Mouse (Mus musculus): Measurements from ENCODE around the gene Mcemp1. TPM values are rescaled to one million over a fixed set of nuclear protein-coding genes. Genes with fewer than 3 reads are reported as not detected.

Gene Mcemp1
- polyA plus RNA-seq, 1 experiment from 2014 or later: 1.6 TPM

- no peak overlapping the region for H3K4me3 ChIP-seq (replicated peaks)
- ATAC-seq (ENCODE audit: low read depth) (no peak), DNase-seq (no peak)
- H3K27ac ChIP-seq: no peak overlapping the region
- no peaks in the 10 kb centered on the region for H3K27me3 ChIP-seq
- H3K4me2 ChIP-seq: no peak overlapping the region
- H3K36me3 ChIP-seq: peaks cover 12% of the 10 kb centered on the region
- H3K9ac ChIP-seq: no peak overlapping the region
- peaks cover 33% of the 10 kb centered on the region for H3K4me1 ChIP-seq (replicated peaks)
- no peaks in the 10 kb centered on the region for H3K9me3 ChIP-seq (replicated peaks)
- WGBS (ENCODE audit: insufficient replicate concordance): 51% methylated on average over 3 of the region's 3 CpGs
Measured at GRCm38 (mm10) chr8:3674671-3675070, 9.1 kb downstream of the Mcemp1 start.

GRCm38 (mm10) chr8:3676131-3676992 lies 10.8 kb downstream of the Mcemp1 start, which contains the start of gene Trappc5:
Gene Trappc5 (plus strand): TSS chr8:3676299.
- DNase-seq (peak; percentile 90), ATAC-seq (ENCODE audit: low read depth) (peak; percentile 91)
- H3K27ac ChIP-seq: peak within 1 kb of the TSS; percentile 89
- no peaks in the 10 kb centered on the region for H3K9me3 ChIP-seq (replicated peaks)
- 1% methylated on average over 61 of the region's 61 CpGs for WGBS (ENCODE audit: insufficient replicate concordance)
- H3K4me2 ChIP-seq: peak within 1 kb of the TSS; percentile 80
- peak within 1 kb of the TSS; percentile 92 for H3K4me3 ChIP-seq (replicated peaks)
- peak within 1 kb of the TSS; percentile 95 for H3K9ac ChIP-seq
- peaks cover 33% of the 10 kb centered on the region for H3K4me1 ChIP-seq (replicated peaks)
- H3K27me3 ChIP-seq: no peaks in the 10 kb centered on the region
- peaks cover 29% of the 10 kb centered on the region for H3K36me3 ChIP-seq

- peak; percentile 26 for DNase-seq
- no peaks in the 10 kb centered on the region for H3K27me3 ChIP-seq
- 1% methylated on average over 15 of the region's 15 CpGs for WGBS (ENCODE audit: insufficient replicate concordance)
- H3K36me3 ChIP-seq: peaks cover 31% of the 10 kb centered on the region
- no peaks in the 10 kb centered on the region for H3K9me3 ChIP-seq (replicated peaks)
- peak; percentile 8 for ATAC-seq (ENCODE audit: low read depth)
- H3K4me2 ChIP-seq: peak overlapping the region; percentile 80
- peak overlapping the region; percentile 95 for H3K9ac ChIP-seq
- H3K4me1 ChIP-seq (replicated peaks): peaks cover 32% of the 10 kb centered on the region
- peak overlapping the region; percentile 92 for H3K4me3 ChIP-seq (replicated peaks)
- H3K27ac ChIP-seq: peak overlapping the region; percentile 89
Measured at GRCm38 (mm10) chr8:3676993-3677579, 11.5 kb downstream of the Mcemp1 start.

- H3K9ac ChIP-seq: no peak overlapping the region
- H3K9me3 ChIP-seq (replicated peaks): no peaks in the 10 kb centered on the region
- peaks cover 25% of the 10 kb centered on the region for H3K4me1 ChIP-seq (replicated peaks)
- no peaks in the 10 kb centered on the region for H3K27me3 ChIP-seq
- no peak overlapping the region for H3K4me2 ChIP-seq
- peaks cover 31% of the 10 kb centered on the region for H3K36me3 ChIP-seq
- no peak for ATAC-seq (ENCODE audit: low read depth)
- no peak overlapping the region for H3K27ac ChIP-seq
- no peak overlapping the region for H3K4me3 ChIP-seq (replicated peaks)
- no peak for DNase-seq
- 94% methylated on average over 23 of the region's 23 CpGs for WGBS (ENCODE audit: insufficient replicate concordance)
Measured at GRCm38 (mm10) chr8:3678831-3679230, 13.3 kb downstream of the Mcemp1 start.

- H3K27ac ChIP-seq: no peak overlapping the region
Measured at GRCm38 (mm10) chr8:3679236-3679635, 13.7 kb downstream of the Mcemp1 start.

GRCm38 (mm10) chr8:3679656-3680055 lies 14.1 kb downstream of the Mcemp1 start:
- DNase-seq (no peak), ATAC-seq (ENCODE audit: low read depth) (no peak)
- Histone ChIP-seq H3K9ac (no peak overlapping the region), H3K4me3 (replicated peaks) (no peak overlapping the region), H3K4me1 (replicated peaks) (peaks cover 25% of the 10 kb centered on the region), H3K27me3 (no peaks in the 10 kb centered on the region), H3K27ac (no peak overlapping the region), H3K4me2 (no peak overlapping the region), H3K9me3 (replicated peaks) (no peaks in the 10 kb centered on the region), H3K36me3 (peaks cover 31% of the 10 kb centered on the region)
- 79% methylated on average over 5 of the region's 5 CpGs for WGBS (ENCODE audit: insufficient replicate concordance)

More at GRCm38 (mm10) chr8:3679236-3679635, 13.7 kb downstream of the Mcemp1 start:
- H3K9me3 ChIP-seq (replicated peaks): no peaks in the 10 kb centered on the region
- no peak overlapping the region for H3K4me2 ChIP-seq
- ATAC-seq (ENCODE audit: low read depth) (no peak), DNase-seq (no peak)
- no peak overlapping the region for H3K4me3 ChIP-seq (replicated peaks)
- WGBS (ENCODE audit: insufficient replicate concordance): 94% methylated on average over 23 of the region's 23 CpGs
- H3K36me3 ChIP-seq: peaks cover 31% of the 10 kb centered on the region
- no peaks in the 10 kb centered on the region for H3K27me3 ChIP-seq
- H3K4me1 ChIP-seq (replicated peaks): peaks cover 25% of the 10 kb centered on the region
- H3K9ac ChIP-seq: no peak overlapping the region

- DNase-seq (no peak), ATAC-seq (ENCODE audit: low read depth) (0 out of 2 replicates have a peak, but pooled peaks have one; percentile 29)
- H3K4me3 ChIP-seq (replicated peaks): no peak overlapping the region
- no peak overlapping the region for H3K27ac ChIP-seq
- peaks cover 31% of the 10 kb centered on the region for H3K36me3 ChIP-seq
- peaks cover 13% of the 10 kb centered on the region for H3K4me1 ChIP-seq (replicated peaks)
- no peaks in the 10 kb centered on the region for H3K9me3 ChIP-seq (replicated peaks)
- no peak overlapping the region for H3K4me2 ChIP-seq
- 79% methylated on average over 5 of the region's 5 CpGs for WGBS (ENCODE audit: insufficient replicate concordance)
- H3K27me3 ChIP-seq: no peaks in the 10 kb centered on the region
- no peak overlapping the region for H3K9ac ChIP-seq
Measured at GRCm38 (mm10) chr8:3682435-3682834, 16.9 kb downstream of the Mcemp1 start.

- 56% methylated on average over 6 of the region's 6 CpGs for WGBS (ENCODE audit: insufficient replicate concordance)
- H3K4me2 ChIP-seq: no peak overlapping the region
- H3K9ac ChIP-seq: no peak overlapping the region
- ATAC-seq (ENCODE audit: low read depth) (no peak), DNase-seq (no peak)
- H3K27ac ChIP-seq: no peak overlapping the region
- H3K9me3 ChIP-seq (replicated peaks): no peaks in the 10 kb centered on the region
- no peak overlapping the region for H3K4me3 ChIP-seq (replicated peaks)
- H3K36me3 ChIP-seq: peaks cover 30% of the 10 kb centered on the region
- H3K4me1 ChIP-seq (replicated peaks): peaks cover 1% of the 10 kb centered on the region
- H3K27me3 ChIP-seq: no peaks in the 10 kb centered on the region
Measured at GRCm38 (mm10) chr8:3683408-3684176, 18.0 kb downstream of the Mcemp1 start.

GRCm38 (mm10) chr8:3684530-3684929 lies 19.0 kb downstream of the Mcemp1 start:
- ATAC-seq (ENCODE audit: low read depth) (no peak), DNase-seq (no peak)
- Histone ChIP-seq H3K4me3 (replicated peaks) (no peak overlapping the region), H3K9me3 (replicated peaks) (no peaks in the 10 kb centered on the region), H3K36me3 (peaks cover 20% of the 10 kb centered on the region), H3K27ac (no peak overlapping the region), H3K4me1 (replicated peaks) (no peaks in the 10 kb centered on the region; the same call in 1 of the 2 replicates), H3K4me2 (no peak overlapping the region), H3K9ac (no peak overlapping the region), H3K27me3 (no peaks in the 10 kb centered on the region)

GRCm38 (mm10) chr8:3685422-3685821 lies 19.9 kb downstream of the Mcemp1 start:
- no peak for DNase-seq
- Histone ChIP-seq H3K4me1 (replicated peaks) (no peaks in the 10 kb centered on the region; the same call in 1 of the 2 replicates), H3K9ac (no peak overlapping the region), H3K36me3 (peaks cover 12% of the 10 kb centered on the region), H3K4me3 (replicated peaks) (no peak overlapping the region), H3K9me3 (replicated peaks) (no peaks in the 10 kb centered on the region), H3K27me3 (0 out of 2 replicates have a peak, but pooled peaks cover 6% of the 10 kb centered on the region), H3K27ac (no peak overlapping the region), H3K4me2 (no peak overlapping the region)
- ATAC-seq (ENCODE audit: low read depth): no peak
- WGBS (ENCODE audit: insufficient replicate concordance): 49% methylated on average over 5 of the region's 5 CpGs

- no peak overlapping the region for H3K27ac ChIP-seq
Measured at GRCm38 (mm10) chr8:3687537-3687936, 22.0 kb downstream of the Mcemp1 start.

More at GRCm38 (mm10) chr8:3687537-3687936, 22.0 kb downstream of the Mcemp1 start:
- no peaks in the 10 kb centered on the region for H3K9me3 ChIP-seq (replicated peaks)
- DNase-seq: no peak
- H3K36me3 ChIP-seq: no peaks in the 10 kb centered on the region
- 0 out of 2 replicates have a peak, but pooled peaks cover 6% of the 10 kb centered on the region for H3K27me3 ChIP-seq
- ATAC-seq (ENCODE audit: low read depth): no peak
- no peak overlapping the region for H3K9ac ChIP-seq
- no peaks in the 10 kb centered on the region for H3K4me1 ChIP-seq (replicated peaks)
- no peak overlapping the region for H3K4me2 ChIP-seq
- H3K4me3 ChIP-seq (replicated peaks): no peak overlapping the region
- 33% methylated on average over 6 of the region's 6 CpGs for WGBS (ENCODE audit: insufficient replicate concordance)
